Mouse (Mus musculus) thymus, adult 2 months (tissue): ENCODE results near the gene Mtmr3.

ENCODE experiments used
- CTCF ChIP-seq: fragments of 200-500 bp; IDR thresholded peaks from 2 replicates; pipeline ENCODE4 v1.5.1; 2012; ENCODE audit warnings: mild to moderate bottlenecking, control low read depth, low read length, moderate library complexity, borderline replicate concordance; ENCODE audit not compliant: control insufficient read depth, poor library complexity, insufficient read depth; ENCODE audit errors: extremely low read depth
- POLR2A ChIP-seq: fragments of 200-500 bp; IDR thresholded peaks from 2 replicates; pipeline ENCODE4 v1.6.1; 2012; ENCODE audit warnings: mild to moderate bottlenecking, low read length, control low read depth, moderate library complexity; ENCODE audit not compliant: control insufficient read depth, poor library complexity, insufficient read depth; ENCODE audit errors: extremely low read depth

- TF ChIP-seq POLR2A (no peak), CTCF (no peak)
Observed at GRCm38 (mm10) chr11:4593491-4593848, 1.2 kb downstream of the Mtmr3 start.
